Mouse (Mus musculus) megakaryocyte, embryonic 14.5 days (primary cell): ENCODE results near the gene Lipt1.

Experiments used
- FLI1 ChIP-seq: IDR thresholded peaks from 2 replicates; pipeline ENCODE4 v1.6.1; 2012; ENCODE audit warnings: low read length, inconsistent platforms, mixed read lengths
- GATA1 ChIP-seq: IDR thresholded peaks from 3 replicates; pipeline ENCODE4 v1.6.1; 2012; ENCODE audit warnings: mixed read lengths, low read length, inconsistent platforms, borderline replicate concordance

DNA sequence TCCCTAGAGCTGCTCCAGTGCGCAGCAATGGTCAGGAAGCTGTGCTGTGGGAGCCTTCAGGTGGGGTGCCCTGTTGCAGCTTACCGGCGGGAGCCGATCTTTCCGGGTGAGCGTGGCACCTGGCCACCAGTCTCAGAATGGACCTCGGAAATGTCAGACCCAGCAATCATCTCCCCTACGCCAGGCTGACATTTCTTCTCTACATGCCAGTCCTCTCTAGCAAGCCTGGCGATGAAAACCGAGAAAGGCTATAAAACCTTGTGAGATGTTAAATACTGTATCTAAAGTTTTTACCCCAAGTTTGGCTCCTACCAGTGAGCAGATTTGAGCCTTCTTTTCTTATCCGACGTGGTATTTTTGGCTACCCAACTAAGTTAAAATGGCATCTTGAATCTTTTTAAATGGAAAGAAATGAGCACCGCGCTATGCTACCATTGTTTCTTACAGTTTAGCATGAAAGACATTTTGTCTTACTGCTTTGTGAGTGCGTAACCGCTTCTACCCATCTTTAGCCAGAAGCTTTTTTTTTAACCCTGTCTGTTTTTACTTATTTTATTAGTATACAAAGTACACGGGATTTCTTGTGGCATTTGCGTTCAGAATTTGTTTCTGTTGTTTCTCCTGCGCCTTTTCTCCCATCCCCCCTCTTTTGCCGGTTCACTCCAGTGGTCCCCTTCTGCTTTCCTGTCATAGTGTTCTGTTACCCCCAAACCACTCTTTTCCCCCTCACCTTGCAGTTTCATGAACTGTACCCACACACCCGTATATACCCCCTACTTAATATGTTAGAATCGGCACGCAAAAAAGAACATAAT lies 5.9 kb upstream of the Lipt1 start:
- no peak for TF ChIP-seq FLI1
- TF ChIP-seq GATA1, result no peak
